Mouse (Mus musculus): ENCODE results near the gene Cdk12.

DNA sequence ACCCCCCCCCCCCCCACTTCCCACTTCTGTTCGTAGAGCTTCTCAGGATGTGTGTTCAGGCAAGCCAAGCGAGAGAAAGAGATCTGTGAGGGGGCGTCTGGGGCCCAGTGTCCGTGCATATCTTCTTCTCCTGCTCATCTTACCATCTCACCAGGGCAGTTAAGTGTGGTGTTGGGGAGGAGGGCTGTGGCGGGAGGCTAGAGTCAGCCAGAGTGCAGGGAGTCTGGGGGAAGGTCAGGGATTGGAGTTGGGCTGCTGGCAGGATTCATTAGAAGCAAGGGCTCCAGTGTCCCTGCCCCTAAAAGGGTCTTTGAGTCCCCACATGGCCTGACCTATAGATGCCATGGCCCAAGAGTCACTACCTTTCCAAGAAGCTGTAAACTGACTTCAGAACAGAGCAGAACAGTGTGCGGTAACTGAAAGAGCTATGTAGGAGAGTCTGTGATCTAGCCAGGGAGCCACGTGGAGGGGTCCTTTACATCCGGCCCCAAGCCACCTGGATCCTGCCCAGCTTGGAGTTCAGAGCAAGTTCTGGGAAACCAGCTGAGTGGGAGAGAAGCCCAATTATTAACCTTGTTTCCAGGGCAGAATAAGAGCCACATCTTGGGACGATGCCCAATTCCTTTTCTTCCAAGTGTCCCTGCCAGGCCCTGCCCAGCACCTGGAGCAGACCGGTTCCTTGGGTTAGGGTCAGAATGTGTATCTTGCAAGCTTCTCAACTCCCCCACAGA lies 120.4 kb downstream of the Cdk12 start:
- TF ChIP-seq CTCF (IDR thresholded peaks at IDR 0.05; ENCODE audit: extremely low read depth, insufficient read depth, insufficient read length, insufficient replicate concordance) (no peak), POLR2A (IDR thresholded peaks at IDR 0.05; ENCODE audit: low read depth, low read length) (no peak)
